Mouse (Mus musculus): ENCODE measurements around the gene Zbtb16. TPM values are rescaled to one million over a fixed set of nuclear protein-coding genes. Genes with fewer than 3 reads are reported as not detected.

Zbtb16 gene
- polyA plus RNA-seq, 1 experiment from 2014 or later: 9.7 TPM

DNA sequence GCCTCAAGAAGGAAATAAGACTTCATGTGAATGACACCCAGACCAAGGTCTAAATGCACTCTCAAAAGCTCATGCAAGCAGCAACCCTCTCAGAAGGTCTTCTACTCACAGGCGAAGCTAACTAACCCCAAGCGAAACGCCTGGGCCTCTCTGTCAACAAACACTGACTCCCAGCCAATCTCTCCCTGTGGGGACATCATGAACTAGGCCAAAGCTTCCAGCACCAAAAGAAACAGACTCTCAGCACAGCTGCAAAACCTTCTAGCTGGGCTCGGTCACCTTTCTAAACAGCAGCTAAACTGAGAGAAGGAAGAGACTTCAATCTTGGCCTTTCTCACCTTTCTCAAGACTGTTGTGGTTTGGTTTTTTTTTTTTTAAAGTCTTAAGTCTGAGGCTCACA is 86.9 kb downstream of the Zbtb16 start:
- no peak overlapping the region for H3K27ac ChIP-seq (replicated peaks)
- no peaks in the 10 kb centered on the region for H3K27me3 ChIP-seq (replicated peaks)
- H3K36me3 ChIP-seq: no peaks in the 10 kb centered on the region
- no peaks in the 10 kb centered on the region for H3K9me3 ChIP-seq (replicated peaks)
- WGBS: 87% methylated on average over 4 of the region's 4 CpGs
- H3K9ac ChIP-seq (replicated peaks): no peak overlapping the region
- H3K4me2 ChIP-seq: no peak overlapping the region
- H3K4me1 ChIP-seq: peaks cover 13% of the 10 kb centered on the region
- H3K4me3 ChIP-seq (replicated peaks): no peak overlapping the region
- ATAC-seq (ENCODE audit: low FRiP score): no peak

GRCm38 (mm10) chr9:48748761-48749160 is 87.3 kb downstream of the Zbtb16 start:
- Histone ChIP-seq H3K36me3 (no peaks in the 10 kb centered on the region), H3K4me2 (no peak overlapping the region), H3K27ac (replicated peaks) (no peak overlapping the region), H3K4me3 (replicated peaks) (no peak overlapping the region), H3K9me3 (replicated peaks) (no peaks in the 10 kb centered on the region), H3K27me3 (replicated peaks) (no peaks in the 10 kb centered on the region), H3K9ac (replicated peaks) (no peak overlapping the region), H3K4me1 (peaks cover 13% of the 10 kb centered on the region)
- ATAC-seq (ENCODE audit: low FRiP score): no peak
- 94% methylated on average over 4 of the region's 4 CpGs for WGBS

DNA sequence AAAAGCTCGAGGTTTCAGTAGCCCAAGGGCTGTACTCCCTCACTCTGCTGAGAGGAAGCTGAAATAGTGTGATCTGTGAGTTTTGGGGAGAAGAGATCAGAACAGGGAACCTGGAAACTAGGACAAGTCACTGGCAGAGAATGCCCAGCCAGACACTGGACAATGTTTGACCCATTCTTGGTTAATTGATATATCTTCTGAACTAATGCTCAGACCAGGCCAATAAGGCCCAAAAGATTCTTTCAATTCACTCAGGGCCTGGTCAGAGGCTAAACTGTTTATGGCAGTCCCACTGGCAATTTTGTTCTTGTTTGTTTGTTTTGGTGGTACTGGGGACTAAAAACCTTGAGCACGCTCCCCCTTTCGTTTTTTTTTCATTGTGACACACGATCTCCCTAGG is 87.8 kb downstream of the Zbtb16 start:
- H3K9me3 ChIP-seq (replicated peaks): no peaks in the 10 kb centered on the region
- ATAC-seq (ENCODE audit: low FRiP score): no peak

GRCm38 (mm10) chr9:48746506-48746905 is 89.5 kb downstream of the Zbtb16 start:
- no peak for ATAC-seq (ENCODE audit: low FRiP score)
- Histone ChIP-seq H3K36me3 (no peaks in the 10 kb centered on the region), H3K27me3 (replicated peaks) (no peaks in the 10 kb centered on the region), H3K4me3 (replicated peaks) (no peak overlapping the region), H3K4me2 (no peak overlapping the region), H3K9ac (replicated peaks) (no peak overlapping the region), H3K27ac (replicated peaks) (no peak overlapping the region), H3K9me3 (replicated peaks) (no peaks in the 10 kb centered on the region), H3K4me1 (peaks cover 7% of the 10 kb centered on the region; the same call in 1 of the 2 replicates)
- 93% methylated on average over 10 of the region's 10 CpGs for WGBS

More for the DNA sequence above, 87.8 kb downstream of the Zbtb16 start:
- 81% methylated on average over 4 of the region's 4 CpGs for WGBS
- H3K27me3 ChIP-seq (replicated peaks): no peaks in the 10 kb centered on the region
- peaks cover 13% of the 10 kb centered on the region for H3K4me1 ChIP-seq
- no peaks in the 10 kb centered on the region for H3K36me3 ChIP-seq
- H3K4me3 ChIP-seq (replicated peaks): no peak overlapping the region
- no peak overlapping the region for H3K4me2 ChIP-seq
- H3K27ac ChIP-seq (replicated peaks): no peak overlapping the region
- H3K9ac ChIP-seq (replicated peaks): no peak overlapping the region

- H3K27me3 ChIP-seq (replicated peaks): no peaks in the 10 kb centered on the region
- WGBS: 80% methylated on average over 5 of the region's 5 CpGs
- H3K4me2 ChIP-seq: no peak overlapping the region
- H3K4me1 ChIP-seq: peaks cover 17% of the 10 kb centered on the region
- ATAC-seq (ENCODE audit: low FRiP score): no peak
- no peaks in the 10 kb centered on the region for H3K9me3 ChIP-seq (replicated peaks)
- H3K36me3 ChIP-seq: no peaks in the 10 kb centered on the region
- no peak overlapping the region for H3K9ac ChIP-seq (replicated peaks)
- H3K4me3 ChIP-seq (replicated peaks): no peak overlapping the region
- no peak overlapping the region for H3K27ac ChIP-seq (replicated peaks)
These were observed 90.5 kb downstream of the Zbtb16 start for GRCm38 (mm10) chr9:48745347-48746119.

- Histone ChIP-seq H3K4me1 (peaks cover 23% of the 10 kb centered on the region), H3K4me3 (replicated peaks) (no peak overlapping the region), H3K9ac (replicated peaks) (no peak overlapping the region), H3K9me3 (replicated peaks) (no peaks in the 10 kb centered on the region), H3K27me3 (replicated peaks) (no peaks in the 10 kb centered on the region), H3K36me3 (no peaks in the 10 kb centered on the region), H3K4me2 (no peak overlapping the region), H3K27ac (replicated peaks) (no peak overlapping the region)
- 81% methylated on average over 13 of the region's 13 CpGs for WGBS
- ATAC-seq (ENCODE audit: low FRiP score): no peak
These were observed 91.1 kb downstream of the Zbtb16 start for GRCm38 (mm10) chr9:48744916-48745315.

DNA sequence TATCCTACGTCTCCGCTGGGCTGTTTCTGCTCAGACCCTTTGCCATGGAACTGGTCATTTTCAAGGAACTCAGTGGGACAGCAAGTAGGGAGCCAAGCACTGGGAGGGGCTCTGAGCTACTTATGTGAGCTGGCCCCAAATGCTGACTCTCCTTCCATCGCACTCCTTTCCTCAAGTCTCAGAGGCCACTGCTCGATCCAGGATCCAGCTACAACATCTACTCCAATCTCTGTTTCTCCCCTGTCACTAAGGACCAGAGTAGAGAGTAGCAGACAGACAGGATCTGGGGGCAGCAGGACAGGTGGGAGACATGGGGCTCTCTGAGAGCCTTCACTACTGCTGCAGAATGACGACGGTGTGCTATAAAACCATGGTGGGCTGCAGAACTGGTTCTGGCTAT is 91.6 kb downstream of the Zbtb16 start:
- Histone ChIP-seq H3K4me2 (no peak overlapping the region), H3K27ac (replicated peaks) (no peak overlapping the region), H3K36me3 (no peaks in the 10 kb centered on the region), H3K9ac (replicated peaks) (no peak overlapping the region), H3K4me3 (replicated peaks) (no peak overlapping the region), H3K9me3 (replicated peaks) (no peaks in the 10 kb centered on the region), H3K4me1 (peaks cover 28% of the 10 kb centered on the region), H3K27me3 (replicated peaks) (no peaks in the 10 kb centered on the region)
- 84% methylated on average over 6 of the region's 6 CpGs for WGBS
- no peak for ATAC-seq (ENCODE audit: low FRiP score)

DNA sequence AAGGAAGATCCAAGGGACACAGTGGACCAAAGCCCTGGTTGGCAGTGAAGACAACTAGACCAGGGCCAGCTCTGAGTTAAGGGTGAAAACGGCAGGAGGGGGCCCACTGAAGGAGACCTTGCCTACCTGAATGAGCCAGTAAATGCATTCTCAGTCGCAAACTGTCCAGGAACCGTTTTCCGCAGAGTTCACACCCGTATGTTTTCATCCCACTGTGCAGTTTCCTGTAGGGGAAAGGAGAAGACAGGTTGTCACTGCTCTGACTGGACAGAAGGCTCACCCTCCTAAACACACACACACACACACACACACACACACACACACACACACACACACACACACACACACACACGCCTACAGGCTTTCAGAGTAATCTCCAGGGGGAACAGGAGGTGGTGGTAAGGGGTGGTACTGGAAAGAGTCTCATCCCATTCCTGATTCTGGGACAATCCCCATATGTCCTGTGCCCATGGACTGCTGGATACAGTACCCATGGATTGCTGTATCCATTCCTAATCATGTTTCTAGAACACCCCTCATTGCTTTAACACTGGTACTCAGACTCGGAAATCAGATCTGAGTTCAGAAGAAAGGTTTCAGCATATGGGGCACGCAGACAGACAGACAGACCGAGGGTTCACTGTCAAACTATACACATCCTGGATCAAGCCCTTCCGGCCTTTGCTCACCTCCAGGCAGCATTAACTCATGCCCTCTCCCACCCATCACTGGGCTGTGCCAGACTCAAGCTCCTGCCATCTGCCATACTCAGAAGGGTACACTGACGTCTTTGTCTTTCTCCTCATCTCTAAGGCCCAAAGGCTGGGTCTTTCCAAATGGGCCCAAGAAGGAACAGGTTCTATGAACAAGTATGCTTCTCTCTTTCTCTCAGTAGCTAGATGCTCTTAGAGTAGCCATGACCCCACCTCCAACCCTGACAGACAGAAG is 92.4 kb downstream of the Zbtb16 start:
- Histone ChIP-seq H3K27ac (replicated peaks) (no peak overlapping the region), H3K9me3 (replicated peaks) (no peaks in the 10 kb centered on the region), H3K27me3 (replicated peaks) (no peaks in the 10 kb centered on the region), H3K36me3 (no peaks in the 10 kb centered on the region), H3K4me1 (peaks cover 36% of the 10 kb centered on the region), H3K9ac (replicated peaks) (no peak overlapping the region), H3K4me2 (no peak overlapping the region), H3K4me3 (replicated peaks) (no peak overlapping the region)
- WGBS: 85% methylated on average over 11 of the region's 11 CpGs
- ATAC-seq (ENCODE audit: low FRiP score): no peak

DNA sequence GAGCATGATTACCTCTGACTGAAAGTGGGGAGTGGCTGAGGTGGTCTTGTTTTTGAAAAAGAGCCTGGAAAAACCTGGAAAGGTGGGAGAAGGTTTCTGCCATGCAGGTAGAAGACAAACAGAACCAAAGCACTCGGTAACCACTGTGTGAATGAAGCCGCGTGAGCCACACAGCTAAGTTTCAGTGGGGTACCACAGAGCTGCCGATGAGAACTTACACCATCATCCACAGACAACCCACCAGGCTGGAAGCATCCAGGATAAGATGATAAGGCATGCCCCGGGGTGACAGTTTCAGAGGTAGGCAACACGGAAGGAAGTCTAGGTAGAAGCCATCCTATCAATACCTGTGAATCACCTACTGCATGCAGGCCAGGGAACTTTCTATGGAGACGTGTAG is 93.9 kb downstream of the Zbtb16 start:
- Histone ChIP-seq H3K4me2 (no peak overlapping the region), H3K4me3 (replicated peaks) (no peak overlapping the region), H3K27ac (replicated peaks) (no peak overlapping the region), H3K4me1 (peaks cover 46% of the 10 kb centered on the region), H3K9me3 (replicated peaks) (no peaks in the 10 kb centered on the region), H3K36me3 (no peaks in the 10 kb centered on the region), H3K27me3 (replicated peaks) (no peaks in the 10 kb centered on the region), H3K9ac (replicated peaks) (no peak overlapping the region)
- WGBS: 96% methylated on average over 7 of the region's 7 CpGs
- ATAC-seq (ENCODE audit: low FRiP score): no peak

DNA sequence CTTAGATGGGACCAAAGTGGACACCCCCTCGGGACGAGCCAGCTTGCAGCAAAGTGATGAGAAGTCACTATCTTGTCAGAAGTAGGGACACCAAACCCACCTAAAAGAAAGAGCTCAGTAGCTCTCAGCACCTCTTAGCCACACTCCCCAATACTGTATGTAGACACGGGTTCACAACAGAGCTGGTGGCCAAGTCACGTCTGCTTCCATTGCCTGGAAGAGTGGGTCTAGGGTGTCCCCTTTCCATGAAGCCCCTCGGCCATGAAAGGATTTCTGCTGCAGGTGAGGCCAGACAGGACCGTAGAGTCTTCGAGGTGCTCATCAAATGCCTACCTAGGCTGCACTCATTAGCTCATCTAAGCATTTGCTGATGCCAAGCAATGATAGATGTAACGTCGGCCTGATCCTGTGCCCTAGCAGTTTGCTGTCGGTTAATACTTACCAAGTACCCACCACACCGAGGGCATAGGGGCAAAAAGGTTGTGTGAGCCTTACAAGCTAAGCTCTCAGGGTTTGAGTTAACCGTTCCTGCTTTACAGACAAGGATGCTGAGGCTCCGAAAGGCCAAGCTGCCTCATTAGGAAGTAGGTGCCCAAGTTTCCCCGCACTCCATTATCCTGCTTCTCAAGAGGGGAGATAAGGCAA is 94.5 kb downstream of the Zbtb16 start:
- Histone ChIP-seq H3K4me1 (peaks cover 52% of the 10 kb centered on the region), H3K4me3 (replicated peaks) (no peak overlapping the region), H3K9ac (replicated peaks) (no peak overlapping the region), H3K9me3 (replicated peaks) (no peaks in the 10 kb centered on the region), H3K27ac (replicated peaks) (no peak overlapping the region), H3K27me3 (replicated peaks) (no peaks in the 10 kb centered on the region), H3K36me3 (no peaks in the 10 kb centered on the region), H3K4me2 (no peak overlapping the region)
- 95% methylated on average over 14 of the region's 14 CpGs for WGBS
- no peak for ATAC-seq (ENCODE audit: low FRiP score)

GRCm38 (mm10) chr9:48740732-48741255 is 95.2 kb downstream of the Zbtb16 start:
- H3K9me3 ChIP-seq (replicated peaks): no peaks in the 10 kb centered on the region
- H3K27me3 ChIP-seq (replicated peaks): no peaks in the 10 kb centered on the region
- 0 out of 2 replicates have a peak overlapping the region, but pooled peaks have one; percentile 33 for H3K4me2 ChIP-seq
- peaks cover 60% of the 10 kb centered on the region for H3K4me1 ChIP-seq
- ATAC-seq (ENCODE audit: low FRiP score): no peak
- no peak overlapping the region for H3K4me3 ChIP-seq (replicated peaks)
- 79% methylated on average over 4 of the region's 4 CpGs for WGBS
- H3K9ac ChIP-seq (replicated peaks): no peak overlapping the region
- no peaks in the 10 kb centered on the region for H3K36me3 ChIP-seq
- H3K27ac ChIP-seq (replicated peaks): peak overlapping the region; percentile 78; the same call in 1 of the 2 replicates
